Mouse (Mus musculus): ENCODE data around the gene Mosmo.

- TF ChIP-seq CTCF (IDR thresholded peaks at IDR 0.05; ENCODE audit: borderline replicate concordance, extremely low read depth, insufficient read depth, insufficient read length) (no peak), POLR2A (IDR thresholded peaks at IDR 0.05; ENCODE audit: borderline replicate concordance, extremely low read depth, insufficient read depth, insufficient read length, poor library complexity, severe bottlenecking) (no peak)
Measured at GRCm38 (mm10) chr7:120739558-120740101, 62.2 kb downstream of the Mosmo start.
